Mouse (Mus musculus): Measurements from ENCODE around the gene Arid5b.

Arid5b gene

GRCm38 (mm10) chr10:68091840-68092239 lies 186.7 kb downstream of the Arid5b start:
- no peak for DNase-seq (ENCODE audit: low read depth in 1 of 2, low spot score in 2 of 2)

- DNase-seq (ENCODE audit: low read depth in 1 of 2, low spot score in 2 of 2), result no peak
Observed at GRCm38 (mm10) chr10:68091011-68091410, 187.5 kb downstream of the Arid5b start.

- DNase-seq (ENCODE audit: low read depth in 1 of 2, low spot score in 2 of 2), result no peak
Observed at GRCm38 (mm10) chr10:68090544-68090943, 188.0 kb downstream of the Arid5b start.

- DNase-seq (ENCODE audit: low read depth in 1 of 2, low spot score in 2 of 2), result no peak
Observed at GRCm38 (mm10) chr10:68090197-68090535, 188.4 kb downstream of the Arid5b start.

- DNase-seq (ENCODE audit: low read depth in 1 of 2, low spot score in 2 of 2), result no peak
Observed at GRCm38 (mm10) chr10:68089435-68090196, 188.9 kb downstream of the Arid5b start.

- DNase-seq (ENCODE audit: low read depth in 1 of 2, low spot score in 2 of 2), result no peak
Observed at GRCm38 (mm10) chr10:68087722-68088121, 190.8 kb downstream of the Arid5b start.

GRCm38 (mm10) chr10:68086973-68087372 lies 191.6 kb downstream of the Arid5b start:
- no peak for DNase-seq (ENCODE audit: low read depth in 1 of 2, low spot score in 2 of 2)

- DNase-seq (ENCODE audit: low read depth in 1 of 2, low spot score in 2 of 2), result peak; percentile 25 to 38
Observed at GRCm38 (mm10) chr10:68085574-68085973, 193.0 kb downstream of the Arid5b start.

GRCm38 (mm10) chr10:68081712-68082111 lies 196.8 kb downstream of the Arid5b start:
- no peak for DNase-seq (ENCODE audit: low read depth in 1 of 2, low spot score in 2 of 2)

- DNase-seq (ENCODE audit: low read depth in 1 of 2, low spot score in 2 of 2), result no peak
Observed at GRCm38 (mm10) chr10:68079910-68080670, 198.4 kb downstream of the Arid5b start.

GRCm38 (mm10) chr10:68078708-68079107 lies 199.8 kb downstream of the Arid5b start:
- no peak for DNase-seq (ENCODE audit: low read depth in 1 of 2, low spot score in 2 of 2)

GRCm38 (mm10) chr10:68075181-68075580 lies 203.4 kb downstream of the Arid5b start:
- no peak for DNase-seq (ENCODE audit: low read depth in 1 of 2, low spot score in 2 of 2)

GRCm38 (mm10) chr10:68074291-68074690 lies 204.2 kb downstream of the Arid5b start:
- DNase-seq (ENCODE audit: low read depth in 1 of 2, low spot score in 2 of 2), result no peak

GRCm38 (mm10) chr10:68072626-68073025 lies 205.9 kb downstream of the Arid5b start:
- no peak for DNase-seq (ENCODE audit: low read depth in 1 of 2, low spot score in 2 of 2)

- DNase-seq (ENCODE audit: low read depth in 1 of 2, low spot score in 2 of 2), result no peak
Observed at GRCm38 (mm10) chr10:68071041-68071440, 207.5 kb downstream of the Arid5b start.

GRCm38 (mm10) chr10:68068426-68068825 lies 210.1 kb downstream of the Arid5b start:
- no peak for DNase-seq (ENCODE audit: low read depth in 1 of 2, low spot score in 2 of 2)

- no peak for DNase-seq (ENCODE audit: low read depth in 1 of 2, low spot score in 2 of 2)
Observed at GRCm38 (mm10) chr10:68067961-68068360, 210.6 kb downstream of the Arid5b start.

- DNase-seq (ENCODE audit: low read depth in 1 of 2, low spot score in 2 of 2), result no peak
Observed at GRCm38 (mm10) chr10:68066173-68066572, 212.4 kb downstream of the Arid5b start.

- DNase-seq (ENCODE audit: low read depth in 1 of 2, low spot score in 2 of 2), result no peak
Observed at GRCm38 (mm10) chr10:68064571-68064970, 214.0 kb downstream of the Arid5b start.

- DNase-seq (ENCODE audit: low read depth in 1 of 2, low spot score in 2 of 2), result no peak
Observed at GRCm38 (mm10) chr10:68063806-68064545, 214.6 kb downstream of the Arid5b start.

GRCm38 (mm10) chr10:68061249-68061615 lies 217.3 kb downstream of the Arid5b start:
- no peak for DNase-seq (ENCODE audit: low read depth in 1 of 2, low spot score in 2 of 2)
